Mouse (Mus musculus): ENCODE results near the gene Eid2.

DNA sequence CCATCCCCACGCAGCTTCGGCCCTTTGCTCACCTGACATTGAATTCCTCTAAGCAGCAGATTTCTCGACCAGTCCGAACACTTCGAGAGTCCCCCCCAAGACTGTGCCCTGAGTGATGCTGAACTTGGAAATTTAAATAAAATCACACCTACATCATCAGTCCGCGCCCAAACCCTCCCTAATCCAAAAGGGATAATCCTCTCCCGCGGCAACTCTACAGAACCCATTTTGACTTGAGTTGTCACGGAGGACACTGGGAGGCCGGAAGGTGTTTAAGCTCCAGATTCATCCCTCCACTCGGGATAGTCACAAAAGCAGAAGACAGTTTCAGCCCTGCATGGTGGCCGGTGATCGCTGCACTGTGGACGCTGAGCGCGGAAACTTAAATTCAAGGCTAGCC is 15.7 kb upstream of the Eid2 start:
- TF ChIP-seq CTCF (IDR thresholded peaks at IDR 0.05; ENCODE audit: borderline replicate concordance, extremely low read depth, insufficient read depth, insufficient read length) (no peak), POLR2A (IDR thresholded peaks at IDR 0.05; ENCODE audit: borderline replicate concordance, extremely low read depth, insufficient read depth, insufficient read length, poor library complexity, severe bottlenecking) (no peak)

Data from brain, embryonic 14.5 days (tissue).